Mouse (Mus musculus): ENCODE measurements at regions not wholly inside any gene's neighbourhood (a gene's known extent, or its start where the extent isn't known, plus 50 kb on each side); places are given as distances from the start of the nearest gene placed in this dataset.
A peak's percentile ranks its signal among the peaks of the same experiment; 100 is the strongest.

GRCm38 (mm10) chr9:30848249-30848648, 74.0 kb downstream of the Adamts15 start:
- H3K27ac ChIP-seq, result no peak overlapping the region
- H3K36me3 ChIP-seq, result no peaks in the 10 kb centered on the region
- no peak for ATAC-seq (ENCODE audit: low FRiP score, low read depth)
- no peaks in the 10 kb centered on the region for H3K27me3 ChIP-seq
- H3K4me3 ChIP-seq, result no peak overlapping the region
- no peaks in the 10 kb centered on the region for H3K9me3 ChIP-seq
- no peak overlapping the region for H3K4me2 ChIP-seq (replicated peaks)
- H3K4me1 ChIP-seq, result peaks cover 33% of the 10 kb centered on the region
- no peak overlapping the region for H3K9ac ChIP-seq
- 44% methylated on average over 1 of the region's 1 CpGs for WGBS

GRCm38 (mm10) chr9:30845609-30846290, 76.5 kb downstream of the Adamts15 start:
- Histone ChIP-seq H3K9me3 (no peaks in the 10 kb centered on the region), H3K4me2 (replicated peaks) (no peak overlapping the region), H3K27me3 (0 out of 2 replicates have a peak, but pooled peaks cover 2% of the 10 kb centered on the region), H3K4me3 (no peak overlapping the region), H3K4me1 (peaks cover 24% of the 10 kb centered on the region), H3K9ac (no peak overlapping the region), H3K36me3 (no peaks in the 10 kb centered on the region), H3K27ac (0 out of 2 replicates have a peak overlapping the region, but pooled peaks have one; percentile 4)
- ATAC-seq (ENCODE audit: low FRiP score, low read depth), result no peak; the same call in 1 of the 2 replicates
- WGBS, result 43% methylated on average over 10 of the region's 10 CpGs

GRCm38 (mm10) chr9:30844079-30844563, 78.1 kb downstream of the Adamts15 start:
- Histone ChIP-seq H3K27ac (no peak overlapping the region), H3K36me3 (no peaks in the 10 kb centered on the region), H3K9me3 (no peaks in the 10 kb centered on the region), H3K4me3 (no peak overlapping the region), H3K4me2 (replicated peaks) (no peak overlapping the region), H3K4me1 (peaks cover 22% of the 10 kb centered on the region), H3K9ac (no peak overlapping the region), H3K27me3 (peaks cover 2% of the 10 kb centered on the region; the same call in 1 of the 2 replicates)
- 54% methylated on average over 8 of the region's 8 CpGs for WGBS
- ATAC-seq (ENCODE audit: low FRiP score, low read depth), result no peak

GRCm38 (mm10) chr9:30834908-30835307, 87.3 kb downstream of the Adamts15 start:
- no peak for ATAC-seq (ENCODE audit: low FRiP score, low read depth)
- Histone ChIP-seq H3K9ac (no peak overlapping the region), H3K27me3 (no peaks in the 10 kb centered on the region; the same call in 1 of the 2 replicates), H3K4me1 (peaks cover 19% of the 10 kb centered on the region), H3K36me3 (no peaks in the 10 kb centered on the region), H3K27ac (peak overlapping the region; percentile 88), H3K9me3 (no peaks in the 10 kb centered on the region), H3K4me2 (replicated peaks) (no peak overlapping the region), H3K4me3 (no peak overlapping the region)
- 40% methylated on average over 4 of the region's 4 CpGs for WGBS

- H3K27ac ChIP-seq, result peak overlapping the region; percentile 88
- H3K9ac ChIP-seq, result no peak overlapping the region
- 24% methylated on average over 10 of the region's 10 CpGs for WGBS
- no peaks in the 10 kb centered on the region for H3K9me3 ChIP-seq
- H3K4me1 ChIP-seq, result peaks cover 19% of the 10 kb centered on the region
- no peaks in the 10 kb centered on the region for H3K36me3 ChIP-seq
- ATAC-seq (ENCODE audit: low FRiP score, low read depth), result peak; percentile 66; the same call in 1 of the 2 replicates
- H3K4me3 ChIP-seq, result no peak overlapping the region
- H3K27me3 ChIP-seq, result no peaks in the 10 kb centered on the region; the same call in 1 of the 2 replicates
- H3K4me2 ChIP-seq (replicated peaks), result 0 out of 2 replicates have a peak overlapping the region, but pooled peaks have one; percentile 25
Observed at GRCm38 (mm10) chr9:30834565-30834905, 87.7 kb downstream of the Adamts15 start.

GRCm38 (mm10) chr9:30833836-30834564, 88.3 kb downstream of the Adamts15 start:
- Histone ChIP-seq H3K9ac (no peak overlapping the region), H3K4me1 (peaks cover 19% of the 10 kb centered on the region), H3K4me2 (replicated peaks) (0 out of 2 replicates have a peak overlapping the region, but pooled peaks have one; percentile 25), H3K36me3 (no peaks in the 10 kb centered on the region), H3K9me3 (no peaks in the 10 kb centered on the region), H3K27me3 (no peaks in the 10 kb centered on the region), H3K27ac (peak overlapping the region; percentile 88), H3K4me3 (no peak overlapping the region)
- ATAC-seq (ENCODE audit: low FRiP score, low read depth), result peak; percentile 77
- WGBS, result 48% methylated on average over 15 of the region's 15 CpGs

GRCm38 (mm10) chr9:30829158-30829870, 92.9 kb downstream of the Adamts15 start:
- H3K36me3 ChIP-seq, result no peaks in the 10 kb centered on the region
- H3K27me3 ChIP-seq, result no peaks in the 10 kb centered on the region
- H3K9ac ChIP-seq, result no peak overlapping the region
- H3K4me3 ChIP-seq, result no peak overlapping the region
- WGBS, result 87% methylated on average over 3 of the region's 3 CpGs
- no peak for ATAC-seq (ENCODE audit: low FRiP score, low read depth)
- H3K27ac ChIP-seq, result no peak overlapping the region
- peaks cover 12% of the 10 kb centered on the region for H3K4me1 ChIP-seq
- no peaks in the 10 kb centered on the region for H3K9me3 ChIP-seq
- H3K4me2 ChIP-seq (replicated peaks), result no peak overlapping the region

GRCm38 (mm10) chr9:30827780-30828179, 94.5 kb downstream of the Adamts15 start:
- H3K4me3 ChIP-seq, result no peak overlapping the region
- H3K36me3 ChIP-seq, result no peaks in the 10 kb centered on the region
- H3K9ac ChIP-seq, result no peak overlapping the region
- no peak for ATAC-seq (ENCODE audit: low FRiP score, low read depth)
- no peaks in the 10 kb centered on the region for H3K9me3 ChIP-seq
- H3K27me3 ChIP-seq, result no peaks in the 10 kb centered on the region
- H3K4me2 ChIP-seq (replicated peaks), result no peak overlapping the region
- H3K27ac ChIP-seq, result no peak overlapping the region
- no peaks in the 10 kb centered on the region for H3K4me1 ChIP-seq
- 65% methylated on average over 1 of the region's 1 CpGs for WGBS

- Histone ChIP-seq H3K9ac (no peak overlapping the region), H3K4me3 (no peak overlapping the region), H3K36me3 (no peaks in the 10 kb centered on the region), H3K9me3 (peaks cover 4% of the 10 kb centered on the region; the same call in 1 of the 2 replicates), H3K27ac (no peak overlapping the region), H3K27me3 (no peaks in the 10 kb centered on the region), H3K4me1 (no peaks in the 10 kb centered on the region), H3K4me2 (replicated peaks) (no peak overlapping the region)
- no peak for ATAC-seq (ENCODE audit: low FRiP score, low read depth)
- WGBS, result 58% methylated on average over 4 of the region's 4 CpGs
Observed at GRCm38 (mm10) chr9:30824056-30824625, 98.1 kb downstream of the Adamts15 start.

- ATAC-seq (ENCODE audit: low FRiP score, low read depth), result no peak
- Histone ChIP-seq H3K27me3 (no peaks in the 10 kb centered on the region), H3K4me1 (peaks cover 9% of the 10 kb centered on the region; the same call in 1 of the 2 replicates), H3K4me2 (replicated peaks) (no peak overlapping the region), H3K9me3 (peaks cover 4% of the 10 kb centered on the region; the same call in 1 of the 2 replicates), H3K4me3 (no peak overlapping the region), H3K27ac (no peak overlapping the region), H3K36me3 (no peaks in the 10 kb centered on the region), H3K9ac (no peak overlapping the region)
- WGBS, result 93% methylated on average over 2 of the region's 2 CpGs
Observed at GRCm38 (mm10) chr9:30820806-30821375, 101.4 kb downstream of the Adamts15 start.

GRCm38 (mm10) chr9:30813246-30813645, 109.0 kb downstream of the Adamts15 start:
- 46% methylated on average over 4 of the region's 4 CpGs for WGBS
- no peak overlapping the region for H3K9ac ChIP-seq
- H3K36me3 ChIP-seq, result no peaks in the 10 kb centered on the region
- no peak overlapping the region for H3K4me3 ChIP-seq
- no peaks in the 10 kb centered on the region for H3K9me3 ChIP-seq
- no peak for ATAC-seq (ENCODE audit: low FRiP score, low read depth)
- H3K27ac ChIP-seq, result no peak overlapping the region
- no peak overlapping the region for H3K4me2 ChIP-seq (replicated peaks)
- H3K27me3 ChIP-seq, result no peaks in the 10 kb centered on the region
- H3K4me1 ChIP-seq, result peaks cover 42% of the 10 kb centered on the region

Data from limb, embryonic 13.5 days (tissue).